Mouse (Mus musculus): ENCODE results near the gene Cpox. TPM values are rescaled to one million over a fixed set of nuclear protein-coding genes. Genes with fewer than 3 reads are reported as not detected.

Cpox gene
- total and polyA plus RNA-seq, 3 experiments: 70.3 to 77.2 (median 75.6) TPM

GRCm38 (mm10) chr16:58702329-58702932 lies 32.3 kb downstream of the Cpox start:
- in situ Hi-C loops (cut with MboI; ENCODE audit: low pct_ligation_motif_present, low pct_unique_long_range_greater_than_20kb, low sequenced_read_pairs): loop anchor here (10.0 kb wide), 2 partner anchors 188 to 812 kb away; no protein-coding TSS in a partner anchor
- Histone ChIP-seq H3K9ac (ENCODE audit: insufficient read depth, low read depth) (peak overlapping the region; percentile 91), H3K4me1 (ENCODE audit: control insufficient read depth in 1 of 2, insufficient read depth in 2 of 2) (peaks cover 20 to 64% of the 10 kb centered on the region in 2 experiments), H3K4me2 (ENCODE audit: insufficient read depth, low read depth, poor library complexity, severe bottlenecking) (peak overlapping the region; percentile 75), H3K79me2 (replicated peaks; ENCODE audit: control insufficient read depth, extremely low read depth, insufficient read depth, poor library complexity, severe bottlenecking) (no peaks in the 10 kb centered on the region; the same call in none of the 2 replicates), H3K27me3 (replicated peaks) (peaks cover 1% of the 10 kb centered on the region), H3K27ac (ENCODE audit: insufficient read depth, low read depth) (peak overlapping the region; percentile 98), H3K36me3 (replicated peaks in 1 of 2; ENCODE audit: control insufficient read depth in 1 of 2, insufficient read depth in 1 of 2, low read length in 1 of 2) (no peaks in the 10 kb centered on the region), H3K4me3 (replicated peaks in 1 of 3; ENCODE audit: low read depth in 2 of 3, low read length in 2 of 3, poor library complexity in 1 of 3) (peak overlapping the region; percentile 13 to 54 (median 26)), H3K9me3 (replicated peaks; ENCODE audit: low read length) (no peaks in the 10 kb centered on the region)
- DNase-seq (ENCODE audit: extremely low read depth): no peak
- dilution Hi-C loops (cut with MboI; ENCODE audit: extremely low pct_ligation_motif_present, extremely low pct_unique_long_range_greater_than_20kb, low sequenced_read_pairs): no loop called here
- TF ChIP-seq MYC (IDR thresholded peaks at IDR 0.05; ENCODE audit: low read depth, low read length) (0 out of 2 replicates have a peak, but pooled peaks have one; percentile 12), ELF1 (IDR thresholded peaks at IDR 0.05; ENCODE audit: low read depth, low read length) (peak; percentile 89), USF2 (conservative IDR thresholded peaks at IDR 0.05; ENCODE audit: low read depth, low read length) (no peak), TCF12 (IDR thresholded peaks at IDR 0.05; ENCODE audit: low read depth, low read length) (peak; percentile 38; the same call in 1 of the 2 replicates), HCFC1 (IDR thresholded peaks at IDR 0.05; ENCODE audit: low read depth, low read length) (peak; percentile 34; the same call in 1 of the 2 replicates), TBP (conservative IDR thresholded peaks at IDR 0.05; ENCODE audit: low read depth, low read length) (0 out of 2 replicates have a peak, but pooled peaks have one; percentile 56), CHD1 (IDR thresholded peaks at IDR 0.05; ENCODE audit: low read depth, low read length) (peak; percentile 82), ZMIZ1 (IDR thresholded peaks at IDR 0.05; ENCODE audit: low read depth, low read length) (0 out of 2 replicates have a peak, but pooled peaks have one; percentile 2), CTCF (conservative IDR thresholded peaks at IDR 0.05 in 1 of 2, IDR thresholded peaks at IDR 0.05 in 1 of 2; ENCODE audit: low read depth in 2 of 2, low read length in 2 of 2) (no peak), EP300 (IDR thresholded peaks at IDR 0.05; ENCODE audit: low read length) (0 out of 2 replicates have a peak, but pooled peaks have one; percentile 18), JUND (conservative IDR thresholded peaks at IDR 0.05; ENCODE audit: low read depth, low read length) (no peak), SMC3 (IDR thresholded peaks at IDR 0.05; ENCODE audit: low read depth, low read length) (no peak), SIN3A (IDR thresholded peaks at IDR 0.05; ENCODE audit: low read length) (peak; percentile 10; the same call in 1 of the 2 replicates), MAX (IDR thresholded peaks at IDR 0.05; ENCODE audit: low read length) (no peak; the same call in 1 of the 2 replicates), MXI1 (IDR thresholded peaks at IDR 0.05; ENCODE audit: low read depth, low read length) (peak; percentile 59; the same call in 1 of the 2 replicates)

- Histone ChIP-seq H3K9ac (ENCODE audit: insufficient read depth, low read depth) (peak overlapping the region; percentile 91), H3K4me3 (replicated peaks in 1 of 3; ENCODE audit: low read depth in 2 of 3, low read length in 2 of 3, poor library complexity in 1 of 3) (peak overlapping the region in 2 of 3 experiments; percentile 17 to 25), H3K4me2 (ENCODE audit: insufficient read depth, low read depth, poor library complexity, severe bottlenecking) (peak overlapping the region; percentile 75), H3K27ac (ENCODE audit: insufficient read depth, low read depth) (peak overlapping the region; percentile 77), H3K36me3 (replicated peaks in 1 of 2; ENCODE audit: control insufficient read depth in 1 of 2, insufficient read depth in 1 of 2, low read length in 1 of 2) (no peaks in the 10 kb centered on the region), H3K79me2 (replicated peaks; ENCODE audit: control insufficient read depth, extremely low read depth, insufficient read depth, poor library complexity, severe bottlenecking) (no peaks in the 10 kb centered on the region; the same call in none of the 2 replicates), H3K4me1 (ENCODE audit: control insufficient read depth in 1 of 2, insufficient read depth in 2 of 2) (peaks cover 20 to 70% of the 10 kb centered on the region in 2 experiments), H3K27me3 (replicated peaks) (peaks cover 1% of the 10 kb centered on the region), H3K9me3 (replicated peaks; ENCODE audit: low read length) (no peaks in the 10 kb centered on the region)
- dilution Hi-C loops (cut with MboI; ENCODE audit: extremely low pct_ligation_motif_present, extremely low pct_unique_long_range_greater_than_20kb, low sequenced_read_pairs): no loop called here
- in situ Hi-C loops (cut with MboI; ENCODE audit: low pct_ligation_motif_present, low pct_unique_long_range_greater_than_20kb, low sequenced_read_pairs): loop anchor here (10.0 kb wide), 2 partner anchors 189 to 811 kb away; no protein-coding TSS in a partner anchor
- peak; percentile 87 for DNase-seq (ENCODE audit: extremely low read depth)
- TF ChIP-seq RAD21 (IDR thresholded peaks at IDR 0.05; ENCODE audit: low read depth, low read length) (no peak), MYC (IDR thresholded peaks at IDR 0.05; ENCODE audit: low read depth, low read length) (0 out of 2 replicates have a peak, but pooled peaks have one; percentile 14), E2F4 (IDR thresholded peaks at IDR 0.05; ENCODE audit: insufficient replicate concordance, low read depth, low read length) (no peak), TBP (conservative IDR thresholded peaks at IDR 0.05; ENCODE audit: low read depth, low read length) (0 out of 2 replicates have a peak, but pooled peaks have one; percentile 26), POLR2AphosphoS2 (IDR thresholded peaks at IDR 0.05; ENCODE audit: low read depth, low read length) (0 out of 2 replicates have a peak, but pooled peaks have one; percentile 37), BHLHE40 (IDR thresholded peaks at IDR 0.05; ENCODE audit: low read depth, low read length) (peak; percentile 95), ETS1 (conservative IDR thresholded peaks at IDR 0.05; ENCODE audit: low read depth, low read length) (peak; percentile 89), JUN (IDR thresholded peaks at IDR 0.05; ENCODE audit: insufficient read depth, low read depth, low read length) (peak; percentile 85; the same call in 1 of the 2 replicates), MEF2A (IDR thresholded peaks at IDR 0.05; ENCODE audit: borderline replicate concordance, low read depth, low read length) (peak; percentile 84), IRF4 (IDR thresholded peaks at IDR 0.05; ENCODE audit: low read depth, low read length) (peak; percentile 89), SIN3A (IDR thresholded peaks at IDR 0.05; ENCODE audit: low read length) (peak; percentile 52), SMC3 (IDR thresholded peaks at IDR 0.05; ENCODE audit: low read depth, low read length) (0 out of 2 replicates have a peak, but pooled peaks have one; percentile 4), CHD1 (IDR thresholded peaks at IDR 0.05; ENCODE audit: low read depth, low read length) (no peak; the same call in none of the 2 replicates), CHD2 (IDR thresholded peaks at IDR 0.05; ENCODE audit: low read length) (peak; percentile 34; the same call in 1 of the 2 replicates), MAZ (IDR thresholded peaks at IDR 0.05; ENCODE audit: low read depth, low read length) (peak; percentile 44; the same call in 1 of the 2 replicates), RCOR1 (conservative IDR thresholded peaks at IDR 0.05; ENCODE audit: low read depth, low read length) (no peak), CTCF (conservative IDR thresholded peaks at IDR 0.05 in 1 of 2, IDR thresholded peaks at IDR 0.05 in 1 of 2; ENCODE audit: low read depth in 2 of 2, low read length in 2 of 2) (no peak)
Measured at GRCm38 (mm10) chr16:58703382-58704124, 33.5 kb downstream of the Cpox start.

All from CH12.LX (cell line).